Mouse (Mus musculus) urinary bladder, postnatal 14 days (tissue): ENCODE results near the gene Sox8.

Experiments used
- DNase-seq: peaks from one replicate; pipeline ENCODE4 v3.0.0; 2021; ENCODE audit warnings: low spot score

Gene Sox8

GRCm38 (mm10) chr17:25570648-25571452, at the start of gene Sox8:
Gene Sox8 (minus strand): TSS chr17:25570686.
- peak; percentile 82 for DNase-seq

DNA sequence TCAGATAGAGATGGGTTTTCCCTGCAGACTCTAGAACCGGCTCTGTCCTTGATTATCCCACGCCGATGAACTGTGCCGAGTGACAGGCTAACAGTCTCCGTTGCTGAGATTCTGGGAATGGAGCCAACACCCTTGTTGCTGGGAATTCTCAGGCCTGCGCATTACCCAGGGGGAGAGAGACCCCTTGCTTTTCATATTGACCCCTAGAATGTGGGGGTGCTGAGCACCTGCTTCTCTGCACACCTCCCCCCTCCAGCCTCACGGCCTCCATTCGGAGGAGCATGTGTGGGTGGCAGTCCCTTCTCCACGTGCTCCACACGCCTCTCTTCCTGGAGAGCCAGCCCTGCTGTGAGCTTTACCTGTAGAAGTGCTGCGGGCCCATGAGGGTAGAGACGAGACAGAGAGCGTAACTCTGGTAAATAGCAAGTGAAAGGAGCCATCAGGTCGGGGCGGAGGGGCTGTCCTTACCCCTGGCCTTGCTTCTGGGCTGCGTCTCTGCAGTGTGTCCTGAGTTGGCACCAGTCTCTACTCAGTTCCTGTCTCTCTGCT, 48.1 kb upstream of the Sox8 start:
- no peak for DNase-seq

- DNase-seq: no peak
Measured at GRCm38 (mm10) chr17:25614723-25615510, 44.4 kb upstream of the Sox8 start.

DNA sequence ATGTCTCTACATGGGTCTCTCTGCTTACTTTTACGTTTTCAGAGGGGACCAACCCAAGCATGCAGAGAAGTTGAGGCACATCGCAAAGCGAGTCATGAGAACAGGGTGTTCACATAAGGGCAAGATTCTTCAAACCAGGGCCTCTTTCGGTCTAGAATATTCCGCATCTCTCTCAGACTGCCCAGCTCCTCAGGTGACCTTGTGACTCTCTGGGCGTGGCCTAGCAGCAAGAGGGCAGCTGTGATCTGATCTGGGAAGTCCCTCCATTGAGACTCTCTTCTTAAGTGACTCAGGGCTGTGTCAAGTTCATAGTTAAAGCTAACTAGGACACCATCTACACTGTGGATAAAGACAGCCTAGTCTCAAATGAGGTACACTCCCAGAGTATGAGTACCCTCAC, 42.8 kb upstream of the Sox8 start:
- no peak for DNase-seq

DNA sequence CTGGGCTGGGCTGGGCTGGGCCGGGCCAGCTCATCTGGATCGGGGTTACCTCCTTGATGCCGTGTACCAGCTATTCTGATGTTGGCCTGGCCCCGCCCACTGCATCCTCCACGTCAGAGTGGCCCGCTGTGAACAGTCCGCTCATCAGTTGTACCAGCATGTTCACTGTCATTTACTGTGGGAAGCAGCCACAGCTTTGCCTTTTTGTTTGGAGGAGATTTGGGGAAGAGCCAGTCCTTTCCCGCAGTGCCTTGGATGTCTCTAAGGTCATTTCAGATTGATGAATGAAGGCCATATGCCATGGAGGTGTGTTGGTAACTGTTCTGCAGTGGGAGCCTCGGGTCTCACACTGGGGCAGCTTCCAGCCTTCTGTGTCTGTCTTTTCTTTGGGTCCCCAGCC, 42.1 kb upstream of the Sox8 start:
- no peak for DNase-seq

- no peak for DNase-seq
Measured at GRCm38 (mm10) chr17:25610151-25610550, 39.7 kb upstream of the Sox8 start.

DNA sequence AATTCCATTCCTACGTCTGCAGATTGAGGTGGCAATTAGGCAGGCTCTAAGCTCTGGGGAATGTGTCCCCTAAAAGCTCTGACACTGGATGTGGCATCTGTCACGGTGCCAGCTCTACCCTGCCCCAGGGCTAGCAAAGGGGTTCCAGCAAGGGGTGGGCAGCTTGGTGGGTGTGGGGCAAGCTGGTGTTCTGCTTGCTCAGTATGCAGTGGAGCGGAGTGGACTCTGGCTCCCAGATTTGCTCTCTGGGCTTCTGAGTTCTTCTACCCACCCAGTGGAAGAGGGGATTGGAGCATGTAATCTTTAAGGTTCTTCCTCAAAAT, 39.0 kb upstream of the Sox8 start:
- DNase-seq: no peak

GRCm38 (mm10) chr17:25608821-25609505, 38.5 kb upstream of the Sox8 start:
- no peak for DNase-seq

DNA sequence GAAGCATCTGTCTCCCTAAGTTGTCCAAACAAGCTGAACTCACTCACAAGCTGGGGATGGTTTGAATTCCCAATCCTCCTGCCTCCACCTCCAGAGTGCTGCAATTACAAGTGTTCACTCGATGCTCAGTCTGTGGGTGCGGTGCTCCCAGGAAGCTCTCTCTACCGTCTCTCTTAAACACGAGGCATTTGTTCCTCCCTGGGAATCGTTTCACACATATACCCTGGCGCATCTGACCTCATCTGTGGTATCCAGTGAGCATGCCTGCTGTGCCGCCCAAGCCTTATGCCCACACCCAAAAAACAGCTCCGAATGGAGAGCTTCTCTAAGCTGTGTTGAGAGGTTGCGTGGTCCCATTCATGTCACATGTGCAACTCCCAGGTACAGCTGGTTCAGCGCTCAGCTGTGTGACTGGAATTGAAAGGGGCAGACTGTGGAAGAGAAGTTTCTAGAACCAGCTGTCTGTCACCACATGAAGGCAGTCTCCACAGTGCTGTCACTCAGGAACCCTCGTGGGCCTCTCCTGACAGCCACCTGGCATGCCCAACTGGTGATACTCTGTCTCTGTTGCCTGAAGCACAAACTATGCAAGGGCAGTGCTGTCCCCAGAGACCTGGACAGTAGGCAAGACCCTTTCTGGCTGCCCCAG, 37.8 kb upstream of the Sox8 start:
- no peak for DNase-seq

DNA sequence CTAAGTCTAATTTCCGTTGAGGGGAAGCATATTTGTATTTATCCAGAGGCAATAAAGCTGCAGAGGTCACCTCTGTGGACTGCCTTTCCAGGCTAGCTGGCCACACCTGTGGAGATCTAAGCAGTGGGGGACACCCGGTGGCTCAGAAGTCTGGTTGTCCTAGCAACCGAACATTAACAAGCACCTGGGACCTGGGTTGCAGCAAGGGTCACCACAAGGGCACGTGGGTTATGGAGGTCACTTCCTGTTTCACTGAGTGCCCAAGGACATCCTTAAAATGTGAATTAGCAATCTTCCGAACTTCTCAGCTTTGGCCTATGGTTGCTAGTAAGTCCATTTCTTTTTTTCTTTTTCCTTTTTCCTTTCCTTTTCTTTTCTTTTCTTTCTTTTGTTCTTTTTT, 33.7 kb upstream of the Sox8 start:
- no peak for DNase-seq

GRCm38 (mm10) chr17:25602366-25602765, 31.9 kb upstream of the Sox8 start:
- no peak for DNase-seq

DNA sequence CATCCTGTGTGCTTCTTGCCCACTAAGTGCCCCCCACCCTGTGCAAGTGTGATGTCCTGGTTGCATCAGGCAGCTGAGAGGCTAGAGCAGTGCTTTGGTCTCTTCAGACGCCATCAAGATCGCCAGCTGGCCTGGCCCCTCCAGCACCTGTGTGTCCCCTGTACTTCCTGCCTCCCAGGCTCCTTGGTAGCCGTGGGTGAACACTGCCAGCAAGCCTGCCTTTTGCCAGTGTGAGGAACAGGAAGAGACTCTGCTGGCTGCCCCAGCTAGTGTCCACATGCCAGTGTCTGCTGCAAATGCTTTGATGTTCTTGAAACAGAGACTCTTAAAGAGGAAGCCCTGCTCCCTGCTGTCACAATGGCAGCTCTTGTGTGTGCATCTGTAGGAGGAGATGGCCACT, 27.1 kb upstream of the Sox8 start:
- no peak for DNase-seq

- no peak for DNase-seq
Measured at GRCm38 (mm10) chr17:25595495-25595894, 25.0 kb upstream of the Sox8 start.

DNA sequence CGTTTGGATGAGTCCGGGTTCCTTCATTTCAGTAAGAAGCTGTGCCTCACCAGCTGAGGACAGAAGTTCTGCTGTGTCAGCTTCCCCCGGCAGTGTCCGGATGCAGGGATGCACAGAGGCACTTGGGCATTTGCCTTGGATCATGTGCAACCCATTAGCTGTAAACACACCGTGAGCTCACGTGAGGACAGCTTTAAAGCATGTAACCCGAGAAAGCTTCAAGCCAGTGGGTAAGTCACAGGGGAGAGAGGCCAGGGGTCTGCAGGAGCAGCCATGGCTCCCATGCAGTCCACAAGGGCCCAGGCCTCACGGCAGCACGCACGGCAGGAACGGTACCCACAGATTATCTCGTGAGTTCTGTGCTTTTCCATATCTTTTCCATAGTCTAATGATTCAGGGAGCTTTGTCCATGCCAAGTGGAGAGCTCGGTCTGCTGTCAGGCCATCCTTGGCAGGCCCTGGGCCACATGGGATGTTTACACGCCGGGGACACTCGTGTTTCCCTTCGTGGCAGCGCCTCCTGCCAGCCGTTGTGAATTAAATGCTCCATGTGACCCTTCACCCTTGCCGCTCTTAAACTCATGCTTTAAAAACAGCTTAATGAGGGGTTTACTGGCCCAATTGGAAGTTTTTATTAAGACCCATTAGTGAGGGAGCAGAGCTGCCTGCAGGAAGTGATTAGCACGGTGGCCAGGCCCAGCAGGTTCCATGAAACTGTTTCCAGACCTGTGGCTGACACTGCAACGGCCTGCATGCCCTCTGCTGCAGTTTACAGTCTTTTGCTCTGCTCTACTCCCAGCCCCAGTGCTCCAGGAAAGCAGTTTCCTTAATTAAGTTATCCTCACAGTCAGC, 23.1 kb upstream of the Sox8 start:
- DNase-seq: no peak

GRCm38 (mm10) chr17:25592336-25592735, 21.9 kb upstream of the Sox8 start:
- no peak for DNase-seq

DNA sequence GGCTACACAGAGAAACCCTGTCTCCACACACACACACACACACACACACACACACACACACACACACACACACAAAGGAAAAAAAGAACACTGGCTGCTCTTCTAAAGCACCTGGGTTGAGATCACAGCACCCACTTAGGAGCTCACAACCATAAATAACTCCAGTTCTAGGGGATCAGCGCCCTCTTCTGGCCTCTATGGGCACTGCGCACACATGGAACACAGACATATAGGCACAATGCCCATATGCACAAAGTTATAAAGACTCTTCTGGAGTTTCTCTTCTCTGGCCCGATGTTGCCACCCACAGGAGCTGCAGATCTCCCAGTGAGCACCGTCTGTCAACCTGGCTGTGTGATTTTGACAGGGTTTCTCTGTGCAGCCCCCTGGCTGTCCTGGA, 20.5 kb upstream of the Sox8 start:
- no peak for DNase-seq

GRCm38 (mm10) chr17:25590068-25590467, 19.6 kb upstream of the Sox8 start:
- no peak for DNase-seq

GRCm38 (mm10) chr17:25584646-25585045, 14.2 kb upstream of the Sox8 start:
- no peak for DNase-seq

GRCm38 (mm10) chr17:25583858-25584257, 13.4 kb upstream of the Sox8 start:
- DNase-seq: no peak

DNA sequence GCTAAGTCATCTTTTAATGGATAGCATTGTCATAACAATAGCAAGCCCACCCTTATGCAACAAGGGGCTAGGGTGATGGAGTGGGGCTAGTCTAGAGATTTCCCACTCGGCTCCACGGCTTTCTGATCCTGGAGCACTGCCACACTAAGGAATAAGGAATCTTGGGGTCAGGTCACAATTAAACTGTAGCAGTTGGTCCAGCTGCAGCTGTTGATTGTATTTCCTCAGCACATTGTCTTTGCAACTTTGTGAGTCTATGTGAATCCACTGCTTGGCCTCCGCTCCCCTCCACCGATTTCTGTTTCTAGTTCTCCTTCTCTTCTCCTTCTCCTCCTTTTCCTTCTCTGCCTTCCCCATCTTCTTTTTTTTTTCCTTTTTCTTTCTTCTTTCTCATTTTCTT, 12.6 kb upstream of the Sox8 start:
- DNase-seq: no peak

DNA sequence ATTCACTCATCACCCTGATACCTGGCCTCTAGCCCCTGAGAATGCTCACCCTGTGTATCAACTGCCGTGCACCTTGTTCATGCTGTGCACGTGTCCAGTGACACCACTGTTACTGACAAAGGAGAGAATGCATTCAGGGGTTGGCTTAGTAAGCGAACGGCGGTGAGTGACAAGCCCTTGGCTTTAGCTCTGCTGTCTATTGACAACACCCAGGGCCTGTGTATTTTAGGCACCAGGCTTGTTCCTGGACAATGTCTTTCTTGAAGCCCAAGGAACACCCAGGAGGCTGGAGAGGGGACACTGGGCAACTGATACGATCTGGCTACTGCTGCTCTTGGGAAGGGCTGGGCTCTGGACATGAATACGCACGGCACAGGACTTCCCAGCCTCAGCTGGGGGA, 11.6 kb upstream of the Sox8 start:
- no peak for DNase-seq
